Mouse (Mus musculus): Measurements from ENCODE around the gene Ssh1.
A peak's percentile ranks its signal among the peaks of the same experiment; 100 is the strongest.

The Ssh1 gene

GRCm38 (mm10) chr5:113993487-113994465 lies at the start of gene Ssh1:
TSS of gene Ssh1 (minus strand) at chr5:113993894.
- peak; percentile 88 for DNase-seq (ENCODE audit: low spot score)

DNA sequence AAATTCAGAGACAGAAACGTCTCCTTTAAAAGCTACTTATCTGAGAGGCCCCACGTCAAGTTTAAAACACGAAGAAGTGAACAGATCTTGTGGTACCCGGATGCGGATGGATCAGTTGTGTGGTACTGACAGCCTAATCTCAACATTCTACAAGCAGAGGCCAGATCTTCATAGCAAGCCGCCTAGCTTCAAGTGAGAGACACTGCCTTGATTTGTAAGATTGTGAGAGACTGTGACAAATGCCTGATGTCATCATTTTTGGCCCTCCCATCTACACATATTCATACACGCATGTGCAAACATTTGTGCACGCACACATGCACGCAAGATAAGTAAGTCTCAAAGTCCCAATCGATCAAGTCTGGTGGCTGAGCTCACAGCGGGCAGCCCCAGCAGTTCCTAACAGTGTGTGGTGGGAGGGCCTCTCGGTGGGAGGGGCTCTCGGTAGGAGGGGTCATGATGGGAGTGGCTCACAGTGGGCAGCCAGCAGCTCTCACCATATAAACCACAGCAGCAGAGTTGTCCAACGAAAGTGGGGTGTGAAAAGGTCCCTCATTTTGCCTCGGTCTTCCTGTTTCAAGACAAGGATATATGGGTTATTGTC lies 47.7 kb upstream of the Ssh1 start:
- peak; percentile 66 for DNase-seq (ENCODE audit: low spot score)

GRCm38 (mm10) chr5:114040911-114041310 lies 47.2 kb upstream of the Ssh1 start:
- DNase-seq (ENCODE audit: low spot score) = no peak

DNA sequence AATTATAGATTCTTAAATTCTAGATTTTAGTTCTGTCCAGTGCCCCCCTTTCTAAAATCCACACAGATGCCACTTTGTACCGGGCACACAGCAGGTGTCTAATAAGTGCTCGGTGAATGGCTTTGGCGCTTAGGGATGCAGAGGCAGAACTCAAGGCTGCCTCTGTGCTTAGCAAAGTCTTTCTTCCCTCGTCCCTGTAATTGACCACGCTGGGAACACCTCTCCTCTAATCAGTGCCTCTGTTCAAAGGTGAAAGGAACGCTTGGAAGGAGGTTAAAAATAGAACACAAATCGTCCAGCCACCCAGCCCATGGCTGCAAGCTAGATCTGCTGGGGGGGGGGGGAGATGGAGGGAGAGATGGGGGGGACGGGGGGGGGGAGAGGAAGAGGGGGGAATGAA lies 46.8 kb upstream of the Ssh1 start:
- DNase-seq (ENCODE audit: low spot score) = no peak

DNA sequence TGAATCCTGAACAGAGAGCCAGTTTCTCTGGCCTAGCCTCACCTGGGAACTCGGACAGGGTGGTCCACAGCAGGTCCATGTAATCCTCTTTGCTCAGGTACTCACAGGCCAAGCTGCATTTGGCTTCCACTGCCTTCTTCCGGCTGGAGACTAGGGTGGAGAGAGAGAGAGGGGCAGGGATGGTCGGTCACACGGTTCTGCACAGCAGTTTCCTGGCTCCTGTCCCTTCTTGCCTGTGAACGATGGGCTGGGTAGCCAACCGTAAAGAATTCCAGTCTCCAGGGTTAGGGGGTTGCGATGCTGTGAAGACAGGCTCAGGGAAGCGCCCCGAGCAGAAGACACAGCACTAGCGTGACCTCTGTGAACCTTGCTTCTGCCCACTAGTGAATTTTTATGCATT lies 41.4 kb upstream of the Ssh1 start:
- DNase-seq (ENCODE audit: low spot score) = no peak

DNA sequence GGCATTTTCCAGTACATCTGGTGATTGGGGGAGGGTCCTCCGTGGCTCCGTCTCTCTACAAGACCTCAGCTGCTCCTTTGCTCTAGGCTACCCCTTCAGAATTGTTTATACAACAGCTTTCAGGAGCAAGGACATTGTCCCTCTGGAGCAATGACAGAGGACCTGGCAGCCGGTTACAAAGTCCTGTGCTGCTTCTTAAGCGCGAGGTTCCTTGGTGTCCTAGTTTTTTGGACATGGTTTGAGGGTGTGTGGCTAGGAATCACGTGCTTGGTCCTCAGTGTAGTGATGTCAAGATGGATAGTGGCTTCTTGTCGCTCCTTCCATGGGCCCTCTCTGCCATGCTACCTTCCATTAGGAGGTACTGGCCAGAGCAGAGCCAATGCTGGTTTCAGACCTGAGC lies 40.7 kb upstream of the Ssh1 start:
- no peak for DNase-seq (ENCODE audit: low spot score)

DNA sequence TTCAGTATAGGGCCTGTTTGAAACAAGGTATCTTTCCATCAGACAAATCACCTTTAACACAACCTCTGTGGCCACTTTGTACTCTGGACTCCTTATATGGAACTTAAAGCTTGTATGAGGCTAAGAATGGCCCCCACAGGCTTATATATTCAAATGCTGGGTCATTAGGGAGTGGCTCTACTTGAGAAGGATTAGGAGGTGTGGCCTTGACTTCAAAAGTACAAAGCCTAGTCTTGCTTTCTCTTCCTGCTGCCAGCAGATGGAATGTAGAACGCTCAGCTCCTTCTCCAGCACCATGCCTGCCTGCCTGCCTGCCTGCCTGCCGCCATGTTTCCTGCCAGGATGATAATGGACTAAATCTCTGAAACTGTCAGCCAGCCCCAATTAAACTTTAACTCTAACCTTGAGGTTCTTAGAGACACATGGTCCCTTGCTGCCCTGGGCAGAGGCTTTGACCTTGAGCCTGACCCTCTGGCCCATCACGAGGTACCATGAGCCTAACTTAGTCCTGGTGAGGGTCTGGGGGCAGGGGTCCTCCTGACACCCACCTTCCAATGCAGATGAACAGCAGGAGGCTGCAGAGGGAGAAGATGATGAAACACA lies 38.6 kb upstream of the Ssh1 start:
- DNase-seq (ENCODE audit: low spot score) = no peak

DNA sequence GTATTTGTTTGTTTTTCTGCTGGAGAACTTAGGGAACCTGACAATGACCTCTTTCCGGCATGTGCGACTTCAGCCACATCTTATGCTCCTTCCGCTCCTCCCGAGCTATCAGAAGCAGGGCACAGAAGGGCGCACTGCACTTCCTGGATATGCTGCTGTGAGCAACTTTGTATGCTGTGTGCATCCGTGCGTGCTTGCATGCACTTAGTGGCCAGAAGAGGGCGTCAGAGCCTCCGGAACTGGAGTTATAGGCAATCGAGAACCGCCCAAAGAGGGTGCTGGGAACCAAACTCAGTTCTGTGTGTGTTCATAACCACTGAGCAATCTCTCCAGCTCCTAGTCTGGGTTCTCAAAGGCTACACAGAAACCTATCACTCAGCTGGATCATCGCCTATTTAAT lies 37.0 kb upstream of the Ssh1 start:
- no peak for DNase-seq (ENCODE audit: low spot score)

DNA sequence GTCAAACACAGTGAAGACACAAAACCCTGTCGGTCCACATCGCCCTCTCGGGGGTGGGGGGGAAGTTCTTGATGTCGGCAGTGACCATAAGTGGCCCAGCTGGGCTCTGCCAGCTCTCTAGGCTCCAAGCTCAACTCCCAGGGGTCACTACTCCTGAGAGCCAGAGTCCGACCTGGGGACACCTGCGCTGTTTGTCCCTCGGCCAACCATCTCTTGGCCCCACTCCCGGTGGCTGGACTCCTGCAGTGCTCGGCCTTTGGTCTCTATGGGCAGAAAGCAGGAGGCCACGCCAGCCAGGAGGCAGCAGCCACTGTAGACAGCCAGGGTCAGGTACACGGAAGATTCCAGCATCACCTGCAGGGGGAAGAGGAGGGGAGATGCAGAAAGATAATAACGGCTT lies 34.4 kb upstream of the Ssh1 start:
- DNase-seq (ENCODE audit: low spot score) = no peak

DNA sequence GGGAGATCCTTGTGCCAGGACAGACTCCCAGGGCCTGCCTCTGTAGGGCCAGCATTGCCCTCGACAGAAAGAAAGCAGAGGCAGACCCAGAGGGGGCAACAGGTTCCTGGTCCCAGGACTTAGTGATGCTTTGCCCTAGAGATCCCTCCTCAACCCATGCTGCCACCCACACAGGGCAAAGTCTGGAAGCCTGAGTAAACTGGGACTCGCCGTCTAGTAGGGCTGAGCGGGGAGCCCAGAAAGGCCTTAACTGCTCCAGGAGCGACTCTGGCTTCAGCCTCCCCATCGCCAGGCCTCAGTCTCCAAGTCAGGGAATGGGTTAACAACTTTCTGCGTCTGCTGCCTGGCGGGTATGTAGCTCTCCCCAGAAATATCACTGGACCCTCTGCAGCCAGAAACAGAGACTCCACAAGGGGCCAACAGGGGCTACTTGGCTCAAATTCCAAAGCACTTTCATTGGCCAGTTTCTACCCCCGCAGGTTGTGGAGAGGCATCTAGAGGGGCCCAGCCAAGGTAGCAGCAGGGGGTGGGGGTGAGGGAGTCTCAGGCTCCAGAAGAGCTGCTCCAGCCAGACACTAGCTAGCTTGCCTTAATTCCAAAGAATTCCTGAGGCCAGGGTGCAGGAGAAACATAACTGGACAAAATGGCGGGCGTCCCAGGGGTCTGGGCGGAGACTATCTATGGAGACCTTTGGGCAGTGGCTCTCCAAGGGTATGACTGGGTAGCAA lies 33.7 kb upstream of the Ssh1 start:
- DNase-seq (ENCODE audit: low spot score) = no peak

- DNase-seq (ENCODE audit: low spot score) = peak; percentile 46
Measured at GRCm38 (mm10) chr5:114024885-114025284, 31.2 kb upstream of the Ssh1 start.

DNA sequence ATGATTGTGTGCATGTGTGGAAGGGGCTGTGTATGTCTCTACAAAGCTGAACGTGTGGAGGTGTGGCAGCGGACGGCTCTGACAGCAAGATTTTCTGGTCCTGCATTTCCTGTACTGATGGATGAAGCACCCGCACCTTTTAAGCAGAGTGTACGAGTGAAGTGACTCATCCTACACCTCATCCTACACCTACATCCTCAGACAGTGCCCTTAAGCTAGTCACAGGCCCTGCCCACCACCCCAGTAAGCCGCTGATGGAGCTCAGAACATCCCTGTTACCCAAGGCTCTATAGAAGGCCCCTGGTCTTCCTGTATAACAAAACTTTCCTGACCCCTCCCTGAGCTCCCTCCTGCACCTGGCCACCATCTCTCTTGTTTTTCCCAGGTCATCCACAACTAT lies 30.7 kb upstream of the Ssh1 start:
- no peak for DNase-seq (ENCODE audit: low spot score)

GRCm38 (mm10) chr5:114015121-114015520 lies 21.4 kb upstream of the Ssh1 start:
- peak; percentile 42 for DNase-seq (ENCODE audit: low spot score)

DNA sequence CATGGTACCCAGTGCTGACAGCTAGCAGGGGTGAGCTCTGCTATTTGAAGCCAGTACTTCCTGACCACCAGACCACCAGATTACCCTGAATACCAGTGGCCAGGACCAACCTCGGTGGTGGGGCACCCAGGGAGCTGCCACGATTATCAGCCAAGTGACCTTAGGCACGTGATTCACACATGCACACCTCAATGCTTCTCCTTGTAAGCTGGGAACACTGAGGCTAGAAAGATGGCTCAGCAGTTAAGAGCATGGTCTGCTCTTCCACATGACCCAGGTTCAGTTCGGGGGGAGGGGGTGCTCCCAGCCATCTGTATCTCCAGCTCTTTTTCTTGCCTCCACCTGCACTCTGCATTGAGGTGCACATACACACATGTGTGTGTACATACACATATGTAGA lies 15.4 kb upstream of the Ssh1 start:
- no peak for DNase-seq (ENCODE audit: low spot score)

DNA sequence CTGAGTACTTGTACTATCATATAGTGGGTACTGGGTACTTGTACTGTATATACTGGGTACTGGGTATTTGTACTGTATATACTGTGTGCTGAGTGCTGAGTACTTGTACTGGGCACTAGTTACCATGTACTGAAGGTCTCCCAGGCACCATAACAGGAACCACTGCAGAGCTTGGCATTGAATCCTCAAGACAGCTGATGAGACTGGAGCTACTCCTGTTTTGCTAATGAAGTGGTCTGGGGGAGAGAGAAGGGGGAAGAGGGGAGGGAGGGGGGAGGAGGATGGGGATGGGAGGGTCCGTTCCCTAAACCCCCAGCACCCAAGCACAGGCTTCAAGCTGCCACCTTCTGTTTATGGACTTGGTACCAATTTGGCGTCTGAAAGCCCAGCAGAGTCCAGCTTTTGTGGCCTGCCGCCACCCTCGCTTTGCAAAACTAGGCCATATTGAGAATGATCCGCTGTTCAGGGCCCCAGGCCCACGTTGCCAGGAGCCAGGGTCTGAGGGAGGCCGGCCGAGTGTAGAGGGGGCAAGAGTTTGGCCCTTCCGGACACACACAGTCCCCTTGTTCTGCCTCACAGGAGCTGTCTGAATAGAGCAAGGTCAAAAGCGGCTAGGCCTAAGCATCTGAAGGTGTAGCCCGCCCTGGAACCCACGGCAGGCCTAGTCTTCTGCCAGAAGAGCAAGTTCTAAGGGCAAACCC lies 14.2 kb upstream of the Ssh1 start:
- no peak for DNase-seq (ENCODE audit: low spot score)

- no peak for DNase-seq (ENCODE audit: low spot score)
Measured at GRCm38 (mm10) chr5:114006974-114007373, 13.3 kb upstream of the Ssh1 start.

GRCm38 (mm10) chr5:114005100-114005499 lies 11.4 kb upstream of the Ssh1 start:
- DNase-seq (ENCODE audit: low spot score) = no peak

DNA sequence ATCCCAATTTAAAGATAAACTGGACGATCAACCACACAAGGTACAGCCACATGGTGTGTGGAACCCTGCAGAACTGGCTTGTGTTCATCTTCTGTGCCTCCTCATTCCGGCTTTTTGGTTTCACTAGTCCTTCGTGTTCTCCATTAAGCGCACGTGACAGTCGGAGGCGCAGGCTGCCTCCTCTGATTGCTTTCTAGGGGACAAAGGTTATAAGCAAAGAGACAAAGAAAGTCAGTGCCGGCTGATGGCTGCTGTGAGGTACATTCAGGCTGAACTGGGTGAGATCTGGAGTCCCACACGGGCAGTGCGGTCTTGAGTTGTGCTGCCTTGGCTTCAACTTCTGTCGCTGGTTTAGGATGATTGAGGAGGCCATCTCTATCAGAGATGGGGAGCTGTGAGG lies 10.9 kb upstream of the Ssh1 start:
- no peak for DNase-seq (ENCODE audit: low spot score)

GRCm38 (mm10) chr5:114003542-114003941 lies 9.8 kb upstream of the Ssh1 start, which contains the start of gene Dao:
TSS of gene Dao (plus strand) at chr5:114003703.
- DNase-seq (ENCODE audit: low spot score) = no peak

DNA sequence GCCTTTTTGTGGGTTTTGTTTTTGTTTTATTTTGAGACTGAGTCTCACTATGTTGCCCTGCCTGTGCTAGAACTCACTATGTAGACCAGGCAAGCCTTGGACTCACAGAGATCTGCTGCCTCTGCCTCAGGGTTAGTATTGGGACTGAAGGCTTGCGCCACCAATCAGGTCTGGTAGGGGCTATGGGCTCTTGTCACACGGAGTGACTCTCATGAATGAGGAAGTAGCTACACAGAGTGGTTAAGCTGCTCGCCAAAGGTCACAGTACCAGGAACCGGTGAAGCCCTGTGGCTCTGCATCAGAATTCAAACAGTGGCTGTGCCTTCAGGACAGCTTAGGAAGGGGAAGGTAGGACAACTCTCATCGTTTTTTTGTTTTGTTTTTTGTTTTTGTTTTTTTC lies 5.7 kb upstream of the Ssh1 start:
- DNase-seq (ENCODE audit: low spot score) = no peak

- no peak for DNase-seq (ENCODE audit: low spot score)
Measured at GRCm38 (mm10) chr5:113996458-113996857, 2.8 kb upstream of the Ssh1 start.

- DNase-seq (ENCODE audit: low spot score) = peak; percentile 64
Measured at GRCm38 (mm10) chr5:113993031-113993486, 635 bp downstream of the Ssh1 start.

Data from embryo, embryonic 10 days (tissue).